Mouse (Mus musculus) G1E-ER4 (cell line): ENCODE measurements around the gene Gm853. TPM values are rescaled to one million over a fixed set of nuclear protein-coding genes. Genes with fewer than 3 reads are reported as not detected.
A peak's percentile ranks its signal among the peaks of the same experiment; 100 is the strongest.

Source experiments
- GATA1 ChIP-seq: IDR thresholded peaks from one replicate; pipeline ENCODE4 v1.8.0; 2012; ENCODE audit warnings: low read length, inconsistent platforms
- polyA plus RNA-seq: library from polyadenylated mRNA; stranded (reverse); fragments of >175 nt; gene quantifications from 2 replicates; pipeline ENCODE4 v1.2.3, GENCODE M21; 2012

The Gm853 gene
- polyA plus RNA-seq, 1 experiment: 0.22 TPM

DNA sequence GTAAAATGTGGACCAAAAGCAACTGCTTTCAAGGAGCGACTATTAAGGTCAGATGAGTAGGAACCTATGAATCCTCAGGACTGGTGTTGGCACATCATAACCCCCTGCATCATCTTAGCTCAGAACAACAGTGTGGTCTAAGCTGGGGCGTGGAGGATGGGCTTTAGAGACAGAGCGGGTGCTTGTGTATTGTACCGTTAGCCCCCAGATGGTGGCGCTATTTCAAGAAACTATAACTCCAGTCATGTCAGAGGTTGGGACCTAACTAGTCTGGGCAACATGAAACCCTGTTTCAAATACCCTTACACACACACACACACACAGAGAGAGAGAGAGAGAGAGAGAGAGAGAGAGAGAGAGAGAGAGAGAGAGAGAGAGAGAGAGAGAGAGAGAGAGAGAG, 18.5 kb upstream of the Gm853 start:
- TF ChIP-seq GATA1: no peak

DNA sequence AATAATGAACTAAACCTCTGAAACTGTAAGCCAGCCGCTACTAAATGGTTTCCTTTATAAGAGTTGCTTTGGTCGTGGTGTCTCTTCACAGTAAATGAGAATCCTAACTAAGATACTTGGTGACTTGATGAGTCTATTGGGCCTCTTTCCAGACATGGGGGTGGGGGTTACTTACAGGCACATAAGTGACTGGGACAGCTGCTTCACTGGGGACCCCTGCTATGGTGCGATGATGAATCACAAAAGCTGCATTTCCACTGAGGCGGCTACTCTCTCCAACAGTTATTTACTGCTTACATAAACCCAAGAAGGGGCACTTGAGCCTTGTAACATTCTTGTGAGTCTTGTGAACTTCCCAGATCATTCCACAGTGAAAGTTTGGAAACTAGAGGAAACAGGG, 15.4 kb upstream of the Gm853 start:
- no peak for TF ChIP-seq GATA1

DNA sequence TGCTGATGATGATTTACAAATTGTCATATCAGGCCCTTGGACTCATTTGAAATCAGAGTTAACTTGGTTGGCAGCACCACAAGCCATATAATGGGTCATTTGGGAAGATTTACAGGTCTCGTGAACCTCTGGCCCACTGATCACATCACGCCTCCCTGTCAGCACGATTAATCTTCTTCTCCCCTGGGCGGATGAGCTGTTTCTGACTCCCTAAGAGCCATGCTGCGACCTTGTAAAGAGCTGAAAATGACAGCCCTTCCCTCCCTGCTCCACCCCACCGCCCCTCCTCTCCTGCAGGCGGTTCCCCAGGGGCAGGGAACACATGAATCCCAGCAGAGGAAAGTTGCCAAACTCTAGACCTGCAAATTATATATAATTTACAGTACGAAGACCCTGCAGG, 14.2 kb upstream of the Gm853 start:
- TF ChIP-seq GATA1: no peak

DNA sequence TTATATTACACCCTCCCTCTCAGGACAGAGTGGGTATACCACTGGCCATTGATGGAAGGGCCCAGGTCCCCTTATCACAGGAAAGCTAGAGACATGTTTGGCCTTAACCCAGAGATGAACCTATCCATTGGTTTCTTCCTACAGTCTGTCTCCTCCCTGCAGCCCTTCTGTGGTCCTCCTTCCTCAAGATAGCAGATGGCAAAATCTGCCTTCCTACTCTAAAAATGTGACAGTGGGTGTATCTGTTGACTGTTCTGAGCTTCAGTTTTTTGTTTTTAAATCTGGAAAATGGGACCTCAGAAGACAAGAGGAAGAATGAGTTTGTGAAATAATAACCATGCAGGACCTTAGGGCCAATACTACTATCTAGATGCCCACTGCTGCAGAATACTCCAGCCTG, 1.9 kb upstream of the Gm853 start:
- no peak for TF ChIP-seq GATA1

DNA sequence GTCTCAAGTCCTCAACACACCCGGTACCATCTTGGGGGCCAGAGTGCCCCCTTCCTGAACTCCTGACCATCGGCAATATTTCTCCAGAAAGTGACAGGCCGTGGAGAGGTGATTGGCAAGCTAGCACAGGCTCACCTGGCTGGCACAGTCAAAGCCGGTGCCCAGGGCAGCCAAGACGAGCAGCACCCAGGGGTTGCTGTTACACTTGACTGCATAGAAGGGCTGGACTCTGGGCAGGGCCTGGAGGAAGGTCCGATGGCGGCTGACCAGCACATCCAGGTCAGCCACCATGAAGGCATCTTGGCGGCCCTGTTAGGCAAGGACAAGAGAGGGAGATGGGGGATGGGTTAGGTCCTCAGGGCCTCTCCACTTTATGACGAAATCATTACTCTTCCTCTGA, 2.0 kb downstream of the Gm853 start:
- TF ChIP-seq GATA1: no peak

DNA sequence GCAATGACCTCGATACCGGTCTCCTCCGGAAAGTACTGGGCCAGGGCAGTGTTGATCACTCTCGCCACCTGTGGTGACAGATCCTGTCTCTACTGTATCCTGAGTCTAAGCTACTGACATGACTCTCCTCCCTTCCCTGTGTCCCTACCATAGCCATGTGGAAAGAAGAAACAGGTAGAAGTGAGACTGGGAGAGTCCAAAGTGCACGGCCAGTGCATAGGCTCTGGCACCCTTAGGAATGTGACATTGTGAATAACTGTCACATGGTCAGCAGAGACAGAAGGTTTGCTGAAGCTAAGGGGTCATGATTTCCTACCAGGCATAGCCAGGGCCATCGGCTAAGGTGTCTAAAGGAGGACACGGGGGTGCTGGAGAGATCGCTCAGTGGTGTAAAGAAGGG, 6.8 kb downstream of the Gm853 start:
- TF ChIP-seq GATA1: no peak

DNA sequence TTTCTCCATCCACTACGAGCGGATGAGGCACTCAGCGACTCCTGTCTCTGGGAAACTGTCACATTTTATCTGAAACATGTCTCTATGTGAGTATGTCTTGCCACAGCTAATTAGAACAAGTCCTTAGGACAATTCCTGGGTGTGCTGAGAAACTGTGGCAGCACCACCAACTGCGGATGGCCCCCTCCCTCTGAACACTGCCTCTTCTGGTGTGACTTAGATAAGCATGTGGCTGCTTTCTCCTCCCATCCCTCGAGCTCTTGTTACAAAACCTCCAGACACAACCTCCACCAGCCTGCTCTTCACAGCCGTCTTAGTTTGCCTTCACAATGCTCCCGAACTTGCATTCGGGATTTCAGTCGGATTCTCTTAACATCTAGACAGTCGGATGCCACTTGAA, 8.3 kb downstream of the Gm853 start:
- TF ChIP-seq GATA1: no peak

DNA sequence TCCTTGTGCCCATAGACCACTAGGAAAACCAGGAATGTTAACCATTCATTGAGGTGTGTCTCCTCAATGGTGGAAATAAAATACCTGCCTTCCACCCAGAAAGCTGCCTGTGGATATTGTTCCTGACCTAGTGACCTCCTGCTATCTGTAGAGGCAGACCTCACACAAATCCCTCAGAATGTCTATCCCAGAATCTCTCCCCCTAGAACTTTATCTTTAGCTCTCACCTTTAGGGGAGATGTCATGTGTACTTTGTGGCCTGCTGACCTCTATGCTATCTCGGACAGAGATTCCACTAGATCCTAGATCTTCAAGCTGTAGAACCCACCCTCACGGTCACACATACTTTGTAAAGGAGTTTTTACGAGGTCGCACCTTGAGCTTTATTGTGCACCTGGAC, 9.0 kb downstream of the Gm853 start:
- no peak for TF ChIP-seq GATA1

DNA sequence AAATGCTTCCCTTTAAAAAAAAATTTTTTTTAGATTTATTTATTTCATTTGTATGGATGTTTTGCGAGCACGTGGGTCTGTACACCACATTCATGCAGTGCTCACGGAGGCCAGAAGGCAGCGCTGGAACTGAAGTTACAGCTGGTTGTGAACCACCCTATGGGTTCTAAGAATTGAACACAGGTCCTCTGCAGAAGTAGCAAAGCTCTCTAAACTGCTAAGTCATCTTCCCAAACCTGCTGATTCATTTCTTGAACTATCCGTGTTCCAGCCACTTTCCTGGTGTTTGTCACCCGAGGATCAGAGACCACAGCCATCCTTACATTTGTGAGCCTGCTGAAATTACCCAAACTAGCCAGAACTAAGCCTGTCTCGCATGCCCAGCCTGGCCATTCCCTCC, 9.8 kb downstream of the Gm853 start:
- TF ChIP-seq GATA1: no peak

DNA sequence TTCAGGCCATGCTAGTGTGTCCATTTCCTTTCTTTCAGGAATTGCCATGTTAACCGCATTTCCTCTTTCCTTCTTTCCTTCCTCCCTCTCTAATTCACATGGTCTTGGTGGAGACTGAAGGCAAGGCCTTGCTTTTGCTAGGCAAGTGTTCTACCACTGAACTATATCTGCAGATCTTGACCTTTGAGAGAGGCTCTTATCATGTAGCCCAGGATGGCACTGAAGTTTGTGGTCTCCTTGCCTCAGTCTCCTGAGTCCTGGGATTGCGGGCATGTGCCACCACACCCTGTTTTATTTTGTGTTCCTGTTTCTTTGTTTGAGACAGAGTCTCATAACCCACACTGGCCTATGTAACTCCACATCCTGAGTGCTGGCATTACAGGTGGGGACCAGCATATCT, 10.3 kb downstream of the Gm853 start:
- TF ChIP-seq GATA1: peak; percentile 29

DNA sequence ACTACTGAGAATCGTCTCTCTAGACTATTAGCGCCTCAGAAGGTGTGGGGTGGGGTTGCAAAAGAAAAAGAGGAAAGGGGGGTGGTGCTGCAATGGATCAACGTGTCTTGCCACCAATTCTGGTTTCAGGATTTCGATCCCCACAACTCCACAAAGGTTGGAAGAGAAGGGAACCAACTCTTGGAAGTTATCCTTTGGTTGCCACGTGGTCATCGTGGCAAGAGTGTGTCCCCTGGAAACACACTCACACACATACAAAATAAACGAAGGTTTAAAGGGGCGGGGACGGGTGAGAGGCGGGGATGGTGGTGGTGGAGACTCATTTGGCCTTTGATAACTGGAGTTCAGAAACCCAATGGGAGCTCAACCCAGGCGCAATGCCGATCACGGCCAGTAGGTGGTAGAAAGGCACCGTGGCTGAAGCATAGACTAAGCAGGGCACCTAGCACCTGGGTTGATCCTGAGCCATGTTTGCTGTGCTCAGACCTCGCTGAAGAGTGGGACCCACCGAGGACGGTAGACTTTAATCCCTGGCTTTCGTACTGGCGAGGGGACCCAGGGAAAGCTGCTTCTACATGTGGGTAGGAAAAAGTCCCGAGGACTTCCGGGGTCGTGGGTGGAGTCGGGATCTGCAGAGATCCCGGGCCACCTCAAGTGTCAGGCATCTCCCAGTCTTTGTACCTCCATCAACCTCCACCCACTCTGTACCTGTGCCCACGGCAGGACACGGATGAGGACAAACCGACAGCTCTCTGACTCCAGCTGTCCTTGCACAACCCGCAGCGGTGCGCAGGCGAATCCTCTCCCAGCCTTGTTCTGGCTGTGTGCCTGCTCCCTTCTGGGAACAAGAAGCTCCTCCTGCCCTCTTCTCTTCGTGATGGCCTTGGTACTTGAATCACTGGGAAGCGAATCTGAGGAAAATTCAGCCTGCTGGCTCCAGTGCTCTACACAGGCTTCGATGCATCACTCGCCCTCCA, 23.2 kb downstream of the Gm853 start:
- TF ChIP-seq GATA1: no peak

DNA sequence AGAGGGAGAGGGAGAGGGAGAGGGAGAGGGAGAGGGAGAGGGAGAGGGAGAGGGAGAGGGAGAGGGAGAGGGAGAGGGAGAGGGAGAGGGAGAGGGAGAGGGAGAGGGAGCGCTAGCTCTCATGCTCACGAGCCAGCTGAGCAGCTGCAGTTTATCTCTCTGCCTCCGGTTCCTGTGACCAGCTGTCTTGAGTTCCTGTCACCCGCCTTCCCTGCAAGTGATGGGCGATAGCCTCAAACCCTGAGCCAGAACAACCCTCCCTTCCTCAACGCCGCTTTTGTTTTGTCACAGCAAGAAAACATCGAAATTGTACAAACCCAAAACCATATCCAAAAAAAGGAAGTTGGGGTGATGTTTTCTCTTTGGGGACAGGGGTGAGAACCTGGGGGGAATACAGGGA, 25.7 kb downstream of the Gm853 start:
- TF ChIP-seq GATA1: no peak

DNA sequence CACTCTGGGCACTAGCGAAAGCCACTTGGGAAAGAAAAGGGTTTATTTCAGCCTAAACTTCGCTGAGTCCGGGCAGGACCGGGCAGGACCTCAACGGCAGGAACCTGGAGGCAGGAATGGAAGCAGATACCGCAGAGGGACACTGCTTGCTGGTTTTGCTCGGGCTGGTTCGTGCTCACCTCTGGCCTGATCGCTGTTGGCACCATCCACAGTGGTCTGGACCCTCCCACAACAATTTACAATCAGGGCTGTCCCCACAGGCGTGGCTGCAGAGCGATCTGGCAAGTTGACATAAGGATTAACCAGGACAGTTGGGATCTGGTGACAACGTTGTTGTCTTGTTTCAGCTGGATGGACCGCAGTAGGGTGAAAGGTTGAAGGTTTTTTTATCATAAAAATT, 26.3 kb downstream of the Gm853 start:
- no peak for TF ChIP-seq GATA1

DNA sequence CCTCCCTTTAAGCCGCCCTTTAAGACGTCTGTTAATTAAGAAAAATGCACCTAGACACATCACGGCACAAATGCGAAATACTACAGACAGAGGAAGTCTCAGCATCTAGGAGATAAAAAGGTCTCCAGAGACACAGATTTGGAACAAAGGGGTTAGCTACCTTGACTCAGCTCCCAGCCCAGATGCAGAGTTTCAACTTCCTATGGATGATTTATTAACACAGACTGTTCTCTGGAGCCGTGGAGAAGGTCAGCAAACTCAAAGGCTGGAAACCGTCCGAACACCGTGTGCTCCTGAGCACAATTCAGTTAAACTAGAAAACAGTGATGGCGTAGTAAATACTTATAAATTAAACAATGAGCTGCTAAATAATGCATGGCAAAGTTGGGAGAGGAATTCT, 29.9 kb downstream of the Gm853 start:
- no peak for TF ChIP-seq GATA1

DNA sequence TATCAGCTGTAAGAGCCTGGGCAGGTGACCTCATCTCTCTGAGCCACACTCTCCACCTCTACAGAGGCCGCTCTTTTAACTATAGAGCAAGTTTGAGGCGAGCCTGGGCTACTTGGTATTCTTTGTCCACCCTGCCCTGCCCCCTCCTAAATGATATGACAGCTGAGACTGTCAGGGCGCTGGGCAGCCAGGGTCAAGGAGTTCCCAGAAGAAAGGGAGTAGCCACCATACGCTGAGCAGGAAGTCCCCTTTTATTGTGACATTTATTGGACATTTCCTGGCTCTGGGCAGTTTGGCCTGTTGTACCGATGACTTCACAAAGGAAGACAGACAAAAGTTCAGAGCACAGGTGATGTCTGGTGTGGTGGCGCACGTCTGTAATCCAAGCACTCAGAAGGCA, 32.6 kb downstream of the Gm853 start:
- TF ChIP-seq GATA1: no peak

DNA sequence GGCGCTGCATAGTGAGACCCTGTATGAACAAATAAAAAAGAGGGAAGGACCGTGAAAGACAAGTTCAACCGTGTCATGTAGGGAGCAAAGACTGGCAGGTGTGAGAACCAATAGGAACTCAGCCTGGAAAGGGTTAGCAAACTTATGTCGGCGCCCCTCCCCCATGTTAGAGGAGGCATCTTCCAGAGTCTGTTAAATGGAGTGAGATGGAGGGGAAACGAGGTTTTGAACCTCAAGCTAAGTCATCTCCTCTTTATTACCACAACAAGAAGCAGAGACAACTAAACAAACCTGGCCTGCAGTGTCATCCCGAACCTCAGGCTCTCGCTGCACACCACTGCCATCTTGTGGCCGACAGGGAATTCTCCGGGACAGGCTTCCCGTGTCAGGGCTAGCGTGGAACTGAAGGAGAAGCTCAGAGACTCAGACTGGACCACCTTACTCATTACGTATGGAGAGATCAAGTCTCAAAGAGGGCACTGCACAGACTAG, 33.3 kb downstream of the Gm853 start:
- TF ChIP-seq GATA1: no peak

DNA sequence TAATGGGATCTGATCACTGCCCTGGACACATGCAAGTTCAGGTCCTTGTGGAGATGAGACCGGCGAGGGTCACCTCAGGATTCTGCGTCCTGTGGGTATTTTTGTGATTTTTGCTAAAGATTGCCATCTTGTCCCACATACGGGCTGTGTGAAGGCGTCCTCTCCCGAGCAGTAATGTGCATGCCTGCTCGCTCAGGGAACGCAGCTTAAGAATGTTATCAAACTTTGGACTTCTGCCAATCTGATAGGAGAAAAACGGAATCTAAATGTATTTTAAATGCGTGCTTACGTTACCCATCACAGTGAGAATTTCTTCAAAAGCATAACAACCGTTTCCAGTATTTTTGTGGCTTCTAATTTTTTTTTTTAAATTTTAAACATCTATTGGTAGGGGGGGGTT, 35.3 kb downstream of the Gm853 start:
- TF ChIP-seq GATA1: no peak

DNA sequence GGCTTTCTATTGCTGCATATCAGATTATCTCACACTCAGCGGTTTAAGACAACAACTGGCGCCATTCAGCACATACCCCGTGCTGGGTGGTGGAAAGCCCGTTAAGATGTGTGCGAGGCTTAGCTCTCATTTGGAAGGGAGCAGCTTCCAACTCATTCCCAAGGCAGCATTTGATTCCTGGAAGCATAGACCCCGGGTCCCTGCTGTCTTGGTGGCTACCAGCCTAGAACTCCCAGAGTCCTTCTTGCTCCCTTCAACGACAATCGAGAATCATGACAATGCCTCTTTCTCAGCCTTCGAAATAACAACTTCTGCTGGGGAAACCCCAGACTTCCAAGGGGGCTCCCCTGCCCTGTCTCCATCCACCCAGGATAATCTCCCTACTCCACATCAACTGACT, 35.8 kb downstream of the Gm853 start:
- no peak for TF ChIP-seq GATA1

DNA sequence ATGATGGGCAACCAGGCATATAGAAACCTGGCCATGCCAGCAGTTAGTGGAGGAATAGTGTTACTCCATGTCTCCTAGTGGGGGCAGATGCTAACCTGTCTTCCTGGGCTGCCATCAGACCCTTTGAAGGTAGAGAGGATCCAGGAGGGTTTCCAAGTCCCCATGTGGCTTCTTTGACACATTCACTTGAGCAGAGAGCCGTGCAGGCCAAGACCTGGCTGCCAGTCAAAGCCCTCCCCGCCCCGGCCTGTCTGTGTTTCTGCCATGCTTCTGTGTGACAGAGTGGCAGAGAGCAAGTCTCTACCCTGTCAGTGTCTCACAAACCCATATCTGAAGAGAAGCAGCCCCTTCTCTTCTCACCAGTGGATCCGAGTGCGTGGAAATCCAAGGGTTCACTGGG, 38.3 kb downstream of the Gm853 start:
- TF ChIP-seq GATA1: no peak
